Mouse (Mus musculus) ES-CJ7 (cell line): ENCODE measurements around the gene Tepp.

Experiments
- DNase-seq: peaks from one replicate; pipeline ENCODE4 v3.0.0; 2011; ENCODE audit warnings: low read depth, low spot score

Gene Tepp

GRCm38 (mm10) chr8:95310342-95310970 lies at the start of gene Tepp:
Gene Tepp (plus strand): TSS chr8:95310566.
- DNase-seq = no peak

DNA sequence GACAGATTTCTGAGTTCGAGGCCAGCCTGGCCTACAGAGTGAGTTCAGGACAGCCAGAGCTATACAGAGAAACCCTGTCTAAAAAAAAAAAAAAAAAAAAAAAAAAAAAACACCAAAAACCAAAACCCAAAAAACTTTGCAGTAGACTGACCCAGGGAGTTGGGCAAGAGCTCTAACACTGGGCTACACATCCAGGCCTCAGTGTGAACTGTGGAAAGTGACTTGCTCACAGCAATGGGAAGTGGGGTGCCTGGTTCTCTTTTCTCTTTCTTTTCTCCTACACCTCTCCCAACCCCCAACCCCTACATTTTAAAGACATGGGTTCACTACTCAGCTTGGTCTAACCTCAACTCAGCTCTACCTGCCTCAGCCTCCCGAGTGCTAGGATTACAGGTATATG lies 48.2 kb upstream of the Tepp start:
- DNase-seq = no peak

DNA sequence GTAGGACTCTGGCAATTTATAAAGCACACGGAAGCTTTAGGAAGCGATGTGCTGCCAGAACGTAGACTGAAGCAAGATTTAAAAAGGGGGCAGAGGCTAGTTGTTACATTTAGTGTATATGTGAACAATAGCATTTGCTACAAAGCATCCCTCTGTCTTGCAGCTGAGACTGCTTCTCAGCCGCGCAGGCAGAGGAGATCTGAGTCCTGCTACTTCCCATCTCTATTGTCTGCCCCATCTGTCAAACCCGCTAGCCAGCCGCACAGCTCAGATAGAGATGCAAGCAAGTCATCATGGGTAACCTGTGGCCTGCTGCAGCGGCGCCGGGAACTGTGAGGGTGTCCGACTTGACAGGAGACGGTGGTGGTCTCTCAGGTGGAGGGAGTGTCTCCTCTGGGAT lies 39.9 kb upstream of the Tepp start:
- DNase-seq = no peak

DNA sequence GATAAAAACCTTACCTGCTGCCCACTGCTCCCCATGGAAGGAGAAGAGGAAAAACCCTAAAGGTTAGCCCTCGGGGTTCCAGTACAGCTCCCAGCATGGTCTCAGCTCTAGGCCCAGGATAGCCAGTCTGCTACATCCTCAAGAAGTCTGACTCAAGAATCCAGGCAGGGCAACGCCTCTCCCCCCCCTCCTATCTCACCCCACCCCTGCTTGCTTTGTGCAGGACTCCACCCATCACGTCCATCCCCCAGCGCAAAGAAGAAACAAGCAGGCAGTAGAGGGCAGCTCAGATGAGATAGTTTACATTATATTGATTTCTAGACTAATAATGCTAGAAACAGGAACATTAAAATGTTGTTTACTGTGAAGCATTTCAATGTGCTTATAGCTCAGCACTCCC lies 38.5 kb upstream of the Tepp start:
- peak; percentile 83 for DNase-seq

DNA sequence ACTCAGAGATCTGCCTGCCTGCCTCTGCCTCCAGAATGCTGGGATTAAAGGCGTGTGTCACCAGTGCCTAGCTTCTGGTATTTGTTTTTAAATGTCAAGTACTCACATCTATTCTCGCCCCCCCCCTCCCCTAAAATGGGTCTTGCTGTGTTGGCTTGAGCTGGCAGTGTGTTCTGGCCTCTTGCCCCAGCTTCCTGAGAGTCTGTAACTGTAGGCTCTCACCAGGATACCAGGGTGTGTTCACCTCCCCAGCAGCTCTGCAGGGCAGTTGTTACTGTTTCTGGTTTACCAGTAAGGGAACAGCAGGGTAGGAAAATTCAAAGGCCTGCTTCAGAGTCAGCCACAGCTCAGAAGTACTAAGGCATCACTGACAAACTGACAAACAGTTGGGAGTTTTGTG lies 37.5 kb upstream of the Tepp start:
- peak; percentile 57 for DNase-seq

- no peak for DNase-seq
Measured at GRCm38 (mm10) chr8:95281493-95281892, 28.9 kb upstream of the Tepp start.

GRCm38 (mm10) chr8:95289066-95289650 lies 21.2 kb upstream of the Tepp start:
- no peak for DNase-seq

DNA sequence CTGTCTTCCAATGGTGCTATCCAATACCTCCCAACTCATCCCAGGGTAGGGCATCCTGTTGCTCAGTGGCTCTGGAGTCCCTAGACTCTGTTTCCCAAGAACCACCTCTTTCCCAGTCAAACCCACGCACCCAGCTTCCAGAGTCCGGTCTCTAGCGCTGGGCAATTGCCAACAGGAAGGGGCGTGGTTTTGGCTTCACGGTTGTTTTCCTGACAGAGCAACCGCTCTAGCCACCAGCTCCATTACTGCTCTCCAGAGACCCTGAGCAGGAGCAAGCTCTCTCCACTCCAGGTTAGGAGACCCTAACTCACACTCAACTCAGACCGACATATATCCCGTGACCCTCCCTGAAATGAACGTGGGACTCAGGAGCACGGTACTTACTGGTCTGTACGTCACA lies 17.2 kb upstream of the Tepp start:
- DNase-seq = no peak

DNA sequence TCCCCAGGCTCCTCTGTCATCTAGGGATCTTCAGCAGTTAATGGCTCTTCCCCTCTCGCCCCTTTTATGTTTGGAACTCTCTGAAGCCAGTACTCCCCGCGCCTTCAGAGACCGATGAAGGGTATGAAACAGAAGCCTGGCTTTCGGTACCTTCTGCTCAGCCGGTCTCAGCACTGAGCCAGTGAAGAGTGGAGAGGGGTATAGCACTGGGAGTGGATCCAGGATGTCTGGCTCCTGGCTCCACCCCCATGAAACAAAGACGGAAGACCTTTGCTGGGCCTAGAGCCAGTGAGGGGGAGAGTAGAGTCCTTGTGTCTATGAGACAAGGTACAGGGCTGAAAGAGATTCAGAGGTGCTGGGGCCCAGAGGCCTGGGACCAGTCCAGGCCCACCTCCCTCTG lies 16.5 kb upstream of the Tepp start:
- no peak for DNase-seq

GRCm38 (mm10) chr8:95302410-95302809 lies 8.0 kb upstream of the Tepp start:
- peak; percentile 41 for DNase-seq

GRCm38 (mm10) chr8:95305526-95305925 lies 4.8 kb upstream of the Tepp start:
- no peak for DNase-seq

GRCm38 (mm10) chr8:95306431-95306830 lies 3.9 kb upstream of the Tepp start, which contains the start of gene Cngb1:
Gene Cngb1 (minus strand): TSS chr8:95306585.
- DNase-seq = no peak

- peak; percentile 90 for DNase-seq
Measured at GRCm38 (mm10) chr8:95312836-95313235, 2.5 kb downstream of the Tepp start.

DNA sequence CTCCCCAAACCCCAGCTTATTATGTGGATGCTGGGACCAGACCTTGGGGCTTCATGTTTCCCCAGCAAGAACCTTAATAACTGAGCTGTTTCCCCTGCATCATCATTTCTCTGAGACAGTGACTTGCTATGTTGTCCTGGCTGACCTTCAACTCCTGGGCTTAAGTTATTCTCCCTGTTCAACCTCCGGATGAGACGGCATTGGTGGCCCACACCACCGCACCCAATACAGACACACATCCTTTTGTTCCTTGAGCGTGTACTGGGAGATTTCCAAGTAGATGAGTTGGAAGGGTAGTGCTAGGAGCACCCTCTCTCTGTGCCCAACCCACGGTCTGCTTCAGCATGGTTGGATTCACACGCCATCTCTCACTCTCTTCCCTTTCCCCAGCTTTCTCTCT lies 3.5 kb downstream of the Tepp start:
- no peak for DNase-seq

- no peak for DNase-seq
Measured at GRCm38 (mm10) chr8:95314707-95315106, 4.3 kb downstream of the Tepp start.

DNA sequence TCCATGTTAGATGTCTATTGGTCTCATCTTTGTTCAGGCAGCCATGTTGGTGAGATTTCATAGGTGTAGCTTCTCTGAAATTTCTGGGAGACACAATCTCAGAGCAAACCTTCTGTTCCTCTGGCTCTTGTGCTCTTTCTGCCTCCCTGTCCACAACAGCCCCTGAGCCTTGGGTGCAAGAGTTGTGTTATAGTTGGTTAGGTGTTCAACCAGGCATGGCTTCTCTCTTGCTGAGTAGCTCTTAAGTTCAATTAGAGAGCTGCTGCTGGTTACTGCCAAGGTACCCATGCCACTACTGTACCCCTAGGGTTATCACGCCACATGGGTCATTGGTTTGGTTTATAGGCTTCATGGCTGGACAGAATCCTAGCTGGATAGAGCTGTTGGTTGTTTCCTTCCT lies 5.0 kb downstream of the Tepp start:
- no peak for DNase-seq

- DNase-seq = peak; percentile 87
Measured at GRCm38 (mm10) chr8:95320224-95321139, 10.1 kb downstream of the Tepp start.

DNA sequence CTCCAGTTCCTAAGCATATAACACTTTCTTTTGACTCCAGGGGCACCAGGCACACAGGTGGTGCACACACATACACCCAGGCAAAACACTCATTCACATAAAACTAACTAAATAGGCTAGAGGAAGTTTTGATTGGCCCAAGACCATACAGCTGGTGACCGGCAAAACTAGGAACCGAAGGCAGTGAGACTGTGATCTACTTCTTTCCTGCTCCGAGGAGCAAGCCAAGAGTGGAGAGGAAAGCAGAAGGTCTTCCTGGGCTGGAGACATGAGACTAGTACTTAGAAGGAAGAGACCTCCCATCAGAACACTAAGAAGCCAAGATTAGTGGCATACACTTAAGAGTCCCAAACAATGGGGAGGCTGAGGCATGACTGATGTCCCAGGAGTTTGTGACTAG lies 12.8 kb downstream of the Tepp start:
- DNase-seq = no peak

GRCm38 (mm10) chr8:95324646-95325045 lies 14.3 kb downstream of the Tepp start:
- DNase-seq = no peak

GRCm38 (mm10) chr8:95326822-95327221 lies 16.5 kb downstream of the Tepp start:
- DNase-seq = no peak

DNA sequence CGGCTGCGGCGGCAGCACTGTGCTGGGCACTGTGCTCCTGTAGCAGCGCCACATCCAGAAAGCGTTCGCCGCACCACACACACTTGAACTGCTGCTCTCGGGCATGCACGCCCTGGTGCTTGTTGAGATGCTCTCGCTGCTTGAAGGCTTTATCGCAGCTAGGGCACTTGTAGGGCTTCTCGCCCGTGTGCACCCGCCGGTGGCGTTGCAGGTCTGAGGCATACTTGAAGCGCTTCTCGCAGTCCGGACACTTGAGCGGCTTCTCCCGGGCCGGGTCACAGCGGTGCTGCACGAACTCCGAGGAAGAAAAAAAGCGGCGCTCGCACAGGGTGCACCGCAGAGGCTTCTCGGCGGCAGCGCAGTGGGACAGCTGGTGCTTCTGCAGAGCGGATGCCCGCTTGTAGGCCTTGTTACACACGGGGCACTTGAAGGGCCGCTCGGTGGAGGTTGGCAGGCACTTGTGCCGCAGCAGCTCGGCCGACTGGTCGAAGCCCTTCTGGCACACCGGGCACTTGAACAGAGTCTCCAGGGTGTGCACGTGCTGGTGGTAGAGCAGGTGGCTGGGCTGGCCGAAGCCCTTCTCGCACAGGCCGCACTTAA lies 17.6 kb downstream of the Tepp start:
- DNase-seq = peak; percentile 48

- no peak for DNase-seq
Measured at GRCm38 (mm10) chr8:95330367-95330766, 20.0 kb downstream of the Tepp start.
